11 mouse cellular contexts compared by ENCODE assay signal in the genomic region with DNA sequence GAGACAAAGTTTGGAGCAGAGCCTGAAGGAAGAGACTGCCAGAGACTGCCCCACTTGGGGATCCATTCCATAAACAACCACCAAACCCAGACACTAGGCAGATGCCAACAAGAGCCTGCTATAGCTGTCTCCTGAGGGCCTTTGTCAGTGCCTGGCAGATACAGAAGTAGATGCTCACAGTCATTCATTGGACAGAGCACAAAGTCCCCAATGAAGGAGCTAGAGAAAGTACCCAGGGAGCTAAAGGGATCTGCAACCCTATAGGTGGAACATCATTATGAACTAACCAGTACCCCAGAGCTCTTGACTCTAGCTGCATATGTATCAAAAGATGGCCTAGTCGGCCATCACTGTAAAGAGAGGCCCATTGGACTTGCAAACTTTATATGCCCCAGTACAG. TPM values are rescaled to one million over a fixed set of nuclear protein-coding genes. Genes with fewer than 3 reads are reported as not detected.
DNase-seq lines count a peak whose midpoint lies in the region; ATAC-seq and TF ChIP-seq lines count a peak whose summit lies in the region.
"Not testable (repeated sequence)": the region's sequence is repeated elsewhere in the genome, so short reads cannot be mapped to it uniquely, and the experiment has no call there.
"Had no signal": no experiment of that assay in that cellular context is flagged by ENCODE, and none has a peak within 500 bp of the region (broad histone marks: within the 10 kb centered on the region; RNA-seq: fewer than 3 reads in every experiment).

No protein-coding gene starts in this region.

- not testable (repeated sequence) for TF ChIP-seq POLR2A in CH12.LX (IDR thresholded peaks at IDR 0.05; ENCODE audit: low read depth, low read length)

- not testable (repeated sequence) for H3K4me3 ChIP-seq in CH12.LX (replicated peaks in 1 of 3; ENCODE audit: low read depth in 2 of 3, low read length in 2 of 3, poor library complexity in 1 of 3); brown adipose tissue, adult 24 weeks (ENCODE audit: insufficient read depth, low read depth, low read length); hindbrain, embryonic 11.5 days (ENCODE audit: low read depth, low read length); lung, embryonic 15.5 days; midbrain, embryonic 11.5 days (ENCODE audit: low read depth, low read length); stomach, embryonic 15.5 days (replicated peaks)

- H3K4me2 ChIP-seq in CH12.LX (ENCODE audit: insufficient read depth, low read depth, poor library complexity, severe bottlenecking): peak overlapping the region; percentile 32
- H3K4me2 ChIP-seq in hindbrain, embryonic 11.5 days (replicated peaks; ENCODE audit: low read depth, low read length); lung, embryonic 15.5 days; midbrain, embryonic 11.5 days; stomach, embryonic 15.5 days: not testable (repeated sequence)

- 86% methylated on average over 1 of the region's 1 CpGs for WGBS in hindbrain, embryonic 11.5 days
- WGBS in lung, embryonic 15.5 days: 61% methylated on average over 1 of the region's 1 CpGs
- 82% methylated on average over 1 of the region's 1 CpGs for WGBS in midbrain, embryonic 11.5 days
- 71% methylated on average over 1 of the region's 1 CpGs for WGBS in stomach, embryonic 15.5 days

- H3K9ac ChIP-seq in CH12.LX (ENCODE audit: insufficient read depth, low read depth): peak overlapping the region; percentile 51
- H3K9ac ChIP-seq in hindbrain, embryonic 11.5 days (ENCODE audit: low read depth, low read length); lung, embryonic 15.5 days; midbrain, embryonic 11.5 days (ENCODE audit: low read length); stomach, embryonic 15.5 days: not testable (repeated sequence)

- H3K36me3 ChIP-seq in CH12.LX (replicated peaks in 1 of 2; ENCODE audit: control insufficient read depth in 1 of 2, insufficient read depth in 1 of 2, low read length in 1 of 2): peaks cover 15 to 17% of the 10 kb centered on the region in 2 experiments
- H3K36me3 ChIP-seq in hindbrain, embryonic 11.5 days (ENCODE audit: control insufficient read depth, insufficient read depth, low read length); midbrain, embryonic 11.5 days (ENCODE audit: control insufficient read depth, insufficient read depth, low read length); stomach, embryonic 15.5 days: not testable (repeated sequence)
- H3K36me3 ChIP-seq in lung, embryonic 15.5 days: peaks cover 16% of the 10 kb centered on the region

- H3K4me1 ChIP-seq in CH12.LX (ENCODE audit: control insufficient read depth in 1 of 2, insufficient read depth in 2 of 2): peaks cover 0 to 24% of the 10 kb centered on the region in 2 experiments; a peak in 2 of 4 replicates
- not testable (repeated sequence) for H3K4me1 ChIP-seq in brown adipose tissue, adult 24 weeks (ENCODE audit: control insufficient read depth, insufficient read depth, insufficient read length, low read length); hindbrain, embryonic 11.5 days (replicated peaks; ENCODE audit: control insufficient read depth, insufficient read depth, low read length); midbrain, embryonic 11.5 days (ENCODE audit: control insufficient read depth, insufficient read depth, low read length); stomach, embryonic 15.5 days
- peaks cover 14% of the 10 kb centered on the region; the same call in 1 of the 2 replicates for H3K4me1 ChIP-seq in lung, embryonic 15.5 days

- in situ Hi-C loops in CH12.LX (cut with MboI; ENCODE audit: low pct_ligation_motif_present, low pct_unique_long_range_greater_than_20kb, low sequenced_read_pairs): loop anchor here (5.0 kb wide), 1 partner anchor 52 kb away; no protein-coding TSS in a partner anchor

- TF ChIP-seq RAD21 in CH12.LX (IDR thresholded peaks at IDR 0.05; ENCODE audit: low read depth, low read length): not testable (repeated sequence)

- not testable (repeated sequence) for DNase-seq in CH12.LX (ENCODE audit: extremely low read depth); hindbrain, embryonic 11.5 days (ENCODE audit: low spot score); midbrain, embryonic 11.5 days (ENCODE audit: low spot score, missing footprints)
- DNase-seq in heart, adult 18-20 months: peak; percentile 24 to 48

- not testable (repeated sequence) for H3K9me3 ChIP-seq in CH12.LX (replicated peaks; ENCODE audit: low read length); hindbrain, embryonic 11.5 days (ENCODE audit: control insufficient read depth, low read length); lung, embryonic 15.5 days; midbrain, embryonic 11.5 days (ENCODE audit: control insufficient read depth, low read length); stomach, embryonic 15.5 days

- not testable (repeated sequence) for H3K27ac ChIP-seq in CH12.LX (ENCODE audit: insufficient read depth, low read depth); hindbrain, embryonic 11.5 days (ENCODE audit: low read depth, low read length); midbrain, embryonic 11.5 days (ENCODE audit: low read depth, low read length)
- peak overlapping the region; percentile 80 for H3K27ac ChIP-seq in brown adipose tissue, adult 24 weeks (replicated peaks; ENCODE audit: low read depth, low read length)
- peak overlapping the region; percentile 9; the same call in 1 of the 2 replicates for H3K27ac ChIP-seq in lung, embryonic 15.5 days
- H3K27ac ChIP-seq in stomach, embryonic 15.5 days: 0 out of 2 replicates have a peak overlapping the region, but pooled peaks have one; percentile 26

- not testable (repeated sequence) for TF ChIP-seq EP300 in CH12.LX (IDR thresholded peaks at IDR 0.05; ENCODE audit: low read length)

- H3K27me3 ChIP-seq in CH12.LX (replicated peaks); hindbrain, embryonic 11.5 days (ENCODE audit: control insufficient read depth, insufficient read depth, low read length); lung, embryonic 15.5 days; midbrain, embryonic 11.5 days (ENCODE audit: control insufficient read depth, insufficient read depth, low read length); stomach, embryonic 15.5 days (replicated peaks): not testable (repeated sequence)

- TF ChIP-seq CTCF in CH12.LX (conservative IDR thresholded peaks at IDR 0.05 in 1 of 2, IDR thresholded peaks at IDR 0.05 in 1 of 2; ENCODE audit: low read depth in 2 of 2, low read length in 2 of 2): not testable (repeated sequence)

- dilution Hi-C loops in CH12.LX (cut with MboI; ENCODE audit: extremely low pct_ligation_motif_present, extremely low pct_unique_long_range_greater_than_20kb, low sequenced_read_pairs): not testable (repeated sequence)

- ATAC-seq in hindbrain, embryonic 11.5 days (ENCODE audit: low FRiP score): peak; percentile 15; the same call in 1 of the 2 replicates
- not testable (repeated sequence) for ATAC-seq in lung, embryonic 15.5 days (ENCODE audit: borderline replicate concordance, extremely low read depth, low FRiP score, low TSS enrichment); stomach, embryonic 15.5 days (ENCODE audit: insufficient read depth, low FRiP score, low read depth)
- 0 out of 2 replicates have a peak, but pooled peaks have one; percentile 3 for ATAC-seq in midbrain, embryonic 11.5 days (ENCODE audit: low FRiP score)

- H3K79me2 ChIP-seq in CH12.LX (replicated peaks; ENCODE audit: control insufficient read depth, extremely low read depth, insufficient read depth, poor library complexity, severe bottlenecking): peaks cover 38% of the 10 kb centered on the region

RNA-seq across cellular contexts. Expression of gene Clec2d, which starts 0.6 kb away (rescaled TPM):
- 50.7 and 53.4 TPM in 2 replicates for total RNA-seq in CH12.LX (2012; rRNA removed)
- total RNA-seq in CH12.LX (2014; rRNA removed): 19.7 and 25.9 TPM in 2 replicates
- 5.1 and 6.0 TPM in 2 replicates for polyA plus RNA-seq in CH12.LX (2012; ENCODE audit: insufficient read length, low read depth)
- polyA plus RNA-seq in brown adipose tissue, adult 24 weeks (2012; ENCODE audit: insufficient read depth, insufficient read length, missing spikeins): 58.5 and 127 TPM in 2 replicates
- 10 to 100 TPM; 32.0 to 46.1 TPM for total RNA-seq in heart, adult 18-20 months (2021)
- polyA plus RNA-seq in hindbrain, embryonic 11.5 days (2014; fragmentation: Nextera tagmentation; extraction: Ambion mirVana): not detected in 2 replicates
- polyA plus RNA-seq in lung, embryonic 15.5 days (2015; fragmentation: Nextera tagmentation; extraction: Ambion mirVana): 1.2 and 1.5 TPM in 2 replicates
- polyA plus RNA-seq in midbrain, embryonic 11.5 days (2014; fragmentation: Nextera tagmentation; extraction: Ambion mirVana): not detected in 2 replicates
- 0.85 and 1.1 TPM in 2 replicates for polyA plus RNA-seq in stomach, embryonic 15.5 days (2015; fragmentation: Nextera tagmentation; extraction: Ambion mirVana)
- polyA plus RNA-seq: embryonic facial prominence, embryonic 11.5 days; erythroblast, embryonic 14.5 days; forebrain, embryonic 10.5 days; forebrain, embryonic 14.5 days had no signal
